Mouse (Mus musculus): ENCODE data around the gene Lpp.

DNA sequence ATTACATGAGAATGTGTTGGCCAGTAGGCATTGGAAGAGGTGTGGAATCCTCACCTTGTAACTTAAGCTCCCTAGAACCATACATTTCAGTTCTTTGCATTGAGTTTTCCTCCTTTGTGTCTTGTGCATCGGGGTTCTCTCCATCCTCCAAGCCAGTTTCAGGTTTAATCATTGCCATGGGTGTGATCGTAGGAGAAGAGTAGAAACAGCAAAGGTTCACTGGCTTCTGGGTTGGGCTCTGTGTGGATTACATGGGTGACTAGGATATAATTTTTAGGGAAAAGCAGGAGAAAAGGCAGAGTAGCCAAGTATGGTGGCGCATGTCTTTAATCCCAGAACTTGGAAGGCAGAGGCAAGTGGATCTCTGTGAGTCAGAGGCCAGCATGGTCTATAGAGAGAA is 424.1 kb downstream of the Lpp start:
- no peak for TF ChIP-seq CTCF (IDR thresholded peaks at IDR 0.05; ENCODE audit: insufficient read depth, low read length)
- no peak for TF ChIP-seq POLR2A (IDR thresholded peaks at IDR 0.05; ENCODE audit: borderline replicate concordance, extremely low read depth, low read depth, low read length)

Data from lung, adult 2 months (tissue).